Mouse (Mus musculus): Measurements from ENCODE around the gene Rwdd3.

Gene Rwdd3

DNA sequence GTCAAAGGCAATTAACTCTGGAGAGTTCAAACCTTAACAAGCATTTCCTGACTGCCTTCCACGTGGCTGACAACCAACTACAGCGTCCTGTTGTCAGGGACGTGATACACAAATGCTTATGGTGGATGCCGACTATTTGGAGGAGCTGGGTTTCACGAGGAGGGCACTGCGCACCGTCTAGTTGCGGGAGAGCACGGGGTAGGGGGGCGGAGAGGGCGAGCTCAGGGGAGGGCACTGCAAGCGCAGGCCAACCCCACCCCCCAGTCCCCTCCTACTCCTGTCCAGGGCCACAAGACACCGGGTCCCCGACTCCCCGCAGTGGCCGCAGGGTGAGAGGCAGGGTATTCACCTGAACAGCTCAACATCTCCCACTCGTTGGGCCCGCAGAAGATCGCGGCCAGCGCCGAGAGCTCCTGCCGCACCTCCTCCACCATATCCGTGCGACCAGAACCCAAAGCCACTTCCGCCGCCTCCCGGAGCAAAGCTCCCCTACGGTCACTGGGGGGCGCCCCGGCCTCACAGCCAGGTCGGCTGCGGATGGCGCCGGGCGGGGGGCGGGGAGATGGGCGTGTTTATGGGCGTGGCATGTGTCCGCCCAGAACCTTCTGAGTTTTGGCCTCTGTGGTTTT is at the start of gene Rwdd3:
Gene Rwdd3, minus strand, starts transcription at position 453 of the 629 bp plus-strand sequence.
- peak; percentile 63 for DNase-seq (ENCODE audit: low read depth, low spot score)

DNA sequence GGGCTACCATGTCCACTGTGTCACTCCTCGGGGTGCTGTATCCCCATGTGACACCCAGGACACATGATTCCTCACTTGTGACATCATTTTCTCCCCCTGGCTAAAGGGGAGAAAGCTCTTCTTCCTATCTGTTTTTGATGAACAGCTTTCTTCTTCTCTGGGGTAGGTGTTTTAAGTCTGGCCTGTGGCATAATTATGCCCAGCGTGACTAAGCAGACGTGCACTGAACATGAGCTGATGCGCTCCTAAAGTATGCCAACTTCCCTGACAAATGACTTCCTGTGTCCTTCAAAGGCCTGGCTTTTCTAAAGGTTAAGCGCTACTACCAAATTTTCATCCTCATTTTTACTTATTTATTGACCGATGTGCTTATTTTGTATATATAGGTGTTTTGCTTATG is 45.5 kb upstream of the Rwdd3 start:
- DNase-seq (ENCODE audit: low read depth, low spot score), result no peak

DNA sequence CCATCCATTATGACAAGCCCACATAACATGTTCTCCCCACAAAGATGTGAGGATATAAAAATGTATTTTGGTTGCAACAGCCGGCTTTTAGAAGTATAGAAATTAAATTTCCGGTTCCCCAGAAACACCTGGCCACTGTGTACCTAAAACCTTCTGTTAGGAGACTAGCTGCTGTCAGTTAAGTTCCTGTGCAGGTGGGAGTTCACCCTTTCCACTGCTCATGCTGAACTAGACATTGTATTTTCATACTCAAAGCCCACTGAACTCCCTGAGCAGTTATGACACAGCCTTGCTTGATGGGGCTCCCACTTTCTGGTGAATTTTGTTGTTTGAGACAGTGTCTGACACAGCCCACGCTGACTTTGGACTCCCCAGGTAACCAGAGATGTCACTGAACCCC is 42.0 kb upstream of the Rwdd3 start:
- no peak for DNase-seq (ENCODE audit: low read depth, low spot score)

DNA sequence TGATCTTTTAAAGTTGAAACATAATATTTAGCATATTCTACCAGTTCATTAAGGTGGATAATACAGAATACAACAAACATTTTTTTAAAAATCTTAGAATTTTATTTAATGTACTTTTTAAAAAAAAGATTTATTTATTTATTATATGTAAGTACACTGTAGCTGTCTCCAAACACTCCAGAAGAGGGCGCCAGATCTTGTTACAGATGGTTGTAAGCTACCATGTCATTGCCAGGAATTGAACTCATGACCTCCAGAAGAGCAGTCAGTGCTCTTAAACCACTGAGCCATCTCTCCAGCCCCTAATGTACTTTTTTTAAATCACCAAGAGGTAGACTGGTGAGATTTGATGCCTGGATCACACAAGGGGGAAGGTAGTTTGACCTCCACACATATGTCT is 40.7 kb upstream of the Rwdd3 start:
- no peak for DNase-seq (ENCODE audit: low read depth, low spot score)

DNA sequence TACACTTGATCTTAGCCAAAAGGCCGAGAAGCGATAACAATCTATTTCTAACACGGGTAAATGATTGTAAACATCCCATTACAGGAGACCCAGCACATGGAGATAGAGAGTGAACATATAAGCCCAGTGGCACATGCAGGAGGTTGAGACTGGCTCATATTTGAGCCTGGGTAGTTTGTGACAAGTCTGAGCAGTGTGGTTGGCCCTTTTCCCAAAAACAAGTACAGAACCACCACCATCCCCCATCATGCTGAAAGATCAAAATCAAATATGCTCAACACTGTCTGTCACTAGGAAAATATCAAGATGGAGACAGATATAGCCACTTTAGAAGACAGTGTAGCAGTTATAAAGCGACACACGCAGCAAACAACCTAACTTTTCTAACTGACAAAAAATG is 37.5 kb upstream of the Rwdd3 start:
- DNase-seq (ENCODE audit: low read depth, low spot score), result no peak

DNA sequence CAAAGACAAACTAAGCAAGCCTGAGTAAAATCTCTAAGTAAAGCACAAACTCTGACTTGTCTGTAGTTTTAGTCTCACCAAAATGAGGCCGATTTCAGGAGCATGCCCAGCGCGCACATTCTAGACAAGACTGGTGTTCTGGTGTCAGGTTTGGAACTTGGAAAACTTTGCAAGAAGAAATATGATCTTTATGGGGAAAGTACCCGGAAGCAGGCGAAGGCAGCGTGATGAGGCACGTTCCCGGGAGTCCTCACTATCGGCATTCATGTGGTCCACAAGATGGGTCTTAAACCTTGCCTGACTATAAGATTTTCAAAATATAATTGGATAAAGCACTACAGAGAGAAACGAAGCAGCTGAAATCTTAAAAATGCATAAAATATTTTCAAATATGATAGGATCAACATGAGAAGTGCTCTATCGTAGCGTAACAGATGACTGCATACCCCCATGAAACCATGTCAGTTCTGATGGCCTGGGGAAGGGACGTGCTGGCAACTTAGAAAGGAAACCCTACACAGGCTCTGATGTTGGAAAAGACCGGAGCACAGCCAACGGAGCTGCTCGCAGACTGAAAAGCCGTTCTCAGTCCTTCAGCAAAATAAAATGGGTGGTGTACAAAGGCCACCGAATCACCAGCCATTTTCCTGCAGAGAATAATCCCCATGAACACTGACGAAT is 34.8 kb upstream of the Rwdd3 start:
- no peak for DNase-seq (ENCODE audit: low read depth, low spot score)

DNA sequence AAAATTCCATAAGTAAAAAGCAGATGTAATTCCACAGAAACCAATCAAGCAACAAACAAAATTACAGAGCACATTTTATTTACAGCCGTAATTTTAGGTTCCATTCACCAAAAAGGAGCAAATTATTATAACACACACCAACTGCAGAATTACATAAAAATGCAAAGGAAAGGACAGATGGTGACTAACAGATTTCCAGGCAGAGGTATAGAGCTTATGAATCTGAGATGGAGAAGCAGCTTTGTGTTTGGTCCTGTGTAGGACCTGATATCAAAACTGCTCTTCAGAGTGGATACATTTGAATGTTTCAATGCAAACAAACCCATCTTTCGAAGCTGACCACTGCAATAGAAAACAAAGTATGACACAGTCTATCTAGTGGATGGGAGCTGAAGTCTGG is 31.1 kb upstream of the Rwdd3 start:
- DNase-seq (ENCODE audit: low read depth, low spot score), result no peak

DNA sequence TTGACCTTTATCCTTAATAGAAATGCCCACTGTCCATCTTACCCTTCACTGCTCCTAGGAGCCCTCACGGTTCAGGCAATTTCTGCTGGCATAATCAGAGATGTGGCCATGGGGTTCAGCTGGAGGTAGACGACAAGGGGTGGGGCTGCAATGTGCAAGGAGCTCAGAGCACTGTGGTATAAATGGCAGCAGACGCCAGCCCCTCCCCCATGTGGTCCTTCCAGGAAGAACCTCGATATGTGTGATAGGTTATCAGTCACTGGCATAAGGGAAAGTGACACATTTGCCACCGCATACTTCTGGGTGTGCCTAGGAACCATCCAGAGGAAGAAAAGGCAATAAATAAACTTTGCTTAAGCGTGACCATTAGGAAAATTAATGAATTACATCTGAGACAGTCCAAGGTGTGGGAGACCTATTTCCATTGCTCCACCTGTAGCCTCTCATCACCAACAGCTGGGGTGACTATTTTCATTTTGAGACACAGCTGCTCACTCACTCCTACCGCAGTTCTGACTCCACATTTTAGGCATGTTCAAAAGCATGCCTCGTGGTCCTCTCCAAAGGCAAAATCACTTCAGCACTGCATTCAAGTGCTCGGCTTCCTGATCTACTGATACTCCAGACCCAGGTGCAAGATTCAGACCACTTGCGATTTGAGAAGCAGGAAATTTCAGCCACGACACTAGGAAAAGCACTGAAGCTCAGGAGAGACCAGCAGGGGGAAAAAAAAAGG is 29.7 kb upstream of the Rwdd3 start:
- no peak for DNase-seq (ENCODE audit: low read depth, low spot score)

DNA sequence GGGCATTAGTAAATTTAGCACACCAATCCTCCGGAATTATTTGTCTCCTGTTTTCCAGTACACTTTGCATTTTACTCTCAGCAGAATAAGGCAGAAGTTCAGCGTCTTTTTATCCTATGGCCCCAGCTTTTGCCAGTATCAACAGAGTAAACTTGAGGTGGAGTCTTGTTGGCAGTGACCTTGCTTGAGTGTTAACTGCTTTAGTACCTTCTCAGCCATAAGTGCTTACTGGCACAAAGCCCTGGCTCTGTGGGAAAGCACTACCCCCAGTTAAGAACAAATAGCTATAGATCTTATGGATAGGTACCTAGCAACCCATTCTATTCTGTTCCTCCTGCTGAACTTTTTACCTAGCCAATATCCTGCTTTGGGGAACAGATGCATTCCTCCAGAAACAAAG is 17.7 kb upstream of the Rwdd3 start:
- no peak for DNase-seq (ENCODE audit: low read depth, low spot score)

DNA sequence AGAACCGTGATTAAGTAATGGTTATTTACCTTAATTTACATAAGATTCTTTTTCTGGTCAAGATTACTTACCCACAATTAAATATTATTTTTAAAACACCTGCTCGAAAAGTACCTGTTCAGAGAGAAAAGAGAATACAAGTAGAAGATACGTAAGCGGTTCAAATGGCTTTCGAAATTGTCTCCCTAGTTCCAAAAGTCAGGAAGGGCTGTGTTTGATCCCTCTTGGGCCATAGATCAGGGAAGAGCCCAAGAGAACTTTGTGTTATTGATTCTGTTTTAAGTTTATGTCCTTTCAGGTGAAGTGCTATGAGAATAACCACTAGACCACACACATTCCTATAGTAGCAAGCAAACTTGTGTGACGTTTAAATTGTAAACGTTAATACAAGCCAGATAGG is 16.0 kb upstream of the Rwdd3 start:
- no peak for DNase-seq (ENCODE audit: low read depth, low spot score)

DNA sequence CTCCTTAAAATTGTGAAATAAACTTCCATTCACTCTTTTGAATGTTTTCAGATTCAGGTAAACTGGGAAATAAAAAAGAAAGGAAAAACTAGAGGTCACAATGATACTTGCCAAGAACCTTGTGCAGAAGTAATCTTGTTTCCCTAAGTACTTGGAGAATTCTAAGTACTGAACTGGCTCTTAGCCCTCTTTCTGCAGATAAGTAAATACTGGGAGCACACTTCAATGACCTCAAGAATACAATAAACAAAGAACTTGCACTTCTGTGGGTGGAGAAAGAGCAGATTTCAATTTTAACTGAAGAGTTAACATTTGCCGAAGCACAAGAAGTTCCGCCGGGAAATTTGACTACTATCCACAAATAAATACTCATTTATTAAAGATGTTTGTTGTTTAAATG is 15.4 kb upstream of the Rwdd3 start:
- no peak for DNase-seq (ENCODE audit: low read depth, low spot score)

DNA sequence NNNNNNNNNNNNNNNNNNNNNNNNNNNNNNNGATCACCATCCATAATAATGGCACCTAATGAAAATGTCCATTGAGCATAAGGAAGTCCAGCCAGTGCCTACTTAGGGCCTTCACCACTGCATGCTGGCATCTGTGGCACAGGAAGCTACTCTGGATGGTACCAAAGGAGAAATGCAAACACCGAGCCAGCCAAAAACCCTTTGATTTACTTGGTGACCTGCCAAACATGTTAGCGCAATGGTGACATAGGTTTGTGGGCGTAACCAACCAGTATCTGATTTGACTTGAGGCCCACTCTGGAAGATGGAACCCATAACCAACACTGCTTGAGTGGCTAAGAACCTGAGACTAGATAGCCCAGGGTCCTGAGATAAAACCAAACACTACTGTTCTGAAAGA is 13.7 kb upstream of the Rwdd3 start:
- DNase-seq (ENCODE audit: low read depth, low spot score), result no peak

DNA sequence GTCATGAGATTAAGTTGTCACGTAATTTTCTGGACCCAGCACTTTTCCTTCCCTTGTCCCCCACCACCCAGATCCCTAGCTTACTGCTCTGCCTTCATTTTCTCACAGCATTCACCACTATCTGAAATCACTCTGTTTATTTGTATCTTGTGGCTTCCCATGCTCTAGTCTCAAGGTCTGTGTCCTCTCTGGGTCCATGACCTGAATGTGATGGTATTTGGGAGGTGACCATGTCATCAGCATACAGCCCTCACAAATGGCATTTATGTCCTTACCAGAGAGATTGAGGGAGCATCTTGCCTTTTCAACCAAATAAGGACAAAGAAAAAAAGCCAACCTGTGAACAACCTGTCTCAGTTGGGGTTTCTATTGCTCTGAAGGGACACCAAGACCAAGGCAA is 4.5 kb upstream of the Rwdd3 start:
- DNase-seq (ENCODE audit: low read depth, low spot score), result no peak

DNA sequence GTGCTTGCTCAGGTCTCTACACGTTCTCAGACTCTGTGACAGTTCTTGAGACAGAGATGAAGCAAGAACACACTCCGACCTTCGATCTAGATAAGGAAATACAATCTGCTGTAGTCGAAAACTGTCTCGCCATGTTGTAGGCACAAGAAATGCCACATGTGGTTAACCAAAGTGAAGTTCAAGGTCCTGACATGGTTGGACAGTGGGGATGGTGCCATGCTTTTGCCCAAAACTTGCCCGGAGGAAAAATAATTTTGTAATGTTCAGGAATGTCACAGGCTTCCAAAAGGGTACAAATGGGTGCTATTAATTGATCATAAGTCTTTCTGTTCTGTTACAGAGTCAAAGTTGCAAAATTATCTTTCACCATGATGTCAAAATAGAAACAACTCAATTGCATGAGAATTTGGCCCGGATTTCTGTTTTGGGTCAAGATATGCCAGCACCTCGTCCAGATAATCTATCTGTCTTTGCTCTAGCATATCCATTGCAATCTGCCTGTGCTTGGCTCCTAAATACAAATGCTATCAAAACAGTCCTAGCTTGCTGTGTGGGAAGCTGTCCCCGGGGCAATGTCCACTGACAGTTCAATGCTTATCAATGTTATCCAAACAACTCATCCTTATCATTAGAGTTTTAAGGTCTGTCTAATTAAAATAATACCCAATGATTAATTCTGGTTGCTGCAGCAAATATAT is 2.9 kb upstream of the Rwdd3 start:
- DNase-seq (ENCODE audit: low read depth, low spot score), result no peak

DNA sequence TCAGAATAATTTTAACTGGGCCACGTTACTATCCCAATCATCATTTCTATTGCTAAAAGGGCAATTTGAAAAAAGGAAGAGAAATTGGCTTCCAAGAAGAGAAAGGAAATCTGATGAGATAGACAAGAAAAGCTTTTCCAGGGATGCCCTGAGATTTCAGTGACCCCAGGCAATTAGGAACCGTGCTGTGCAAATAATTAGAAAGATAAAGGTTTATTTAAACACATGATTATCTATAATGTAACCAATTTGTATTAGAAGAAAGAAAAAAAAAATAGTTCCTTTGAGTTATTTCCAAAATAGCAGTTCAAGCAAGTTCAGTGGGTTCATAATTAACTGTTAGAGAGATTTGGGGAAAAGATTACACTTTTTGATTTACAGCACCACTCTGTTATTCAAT is 1.2 kb upstream of the Rwdd3 start:
- DNase-seq (ENCODE audit: low read depth, low spot score), result no peak

DNA sequence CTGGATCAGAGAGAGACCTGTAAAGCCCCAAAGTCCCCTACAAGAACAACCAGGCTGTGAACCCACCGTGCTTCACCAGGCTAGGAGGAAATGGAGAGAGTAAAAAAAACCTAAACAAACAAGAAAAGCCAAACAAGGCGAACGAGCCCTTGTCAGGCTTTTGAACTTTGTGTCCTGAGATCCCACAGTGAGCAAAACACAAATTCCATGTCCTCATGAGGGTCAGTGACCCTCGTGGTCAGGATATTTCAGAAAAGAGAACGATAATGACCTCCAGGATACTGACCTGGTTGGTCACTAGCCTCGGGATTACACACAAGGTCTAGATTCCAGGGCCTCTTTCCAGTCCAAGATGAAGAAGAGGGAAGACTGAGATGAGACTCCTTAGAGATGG is 374 bp upstream of the Rwdd3 start:
- no peak for DNase-seq (ENCODE audit: low read depth, low spot score)

DNA sequence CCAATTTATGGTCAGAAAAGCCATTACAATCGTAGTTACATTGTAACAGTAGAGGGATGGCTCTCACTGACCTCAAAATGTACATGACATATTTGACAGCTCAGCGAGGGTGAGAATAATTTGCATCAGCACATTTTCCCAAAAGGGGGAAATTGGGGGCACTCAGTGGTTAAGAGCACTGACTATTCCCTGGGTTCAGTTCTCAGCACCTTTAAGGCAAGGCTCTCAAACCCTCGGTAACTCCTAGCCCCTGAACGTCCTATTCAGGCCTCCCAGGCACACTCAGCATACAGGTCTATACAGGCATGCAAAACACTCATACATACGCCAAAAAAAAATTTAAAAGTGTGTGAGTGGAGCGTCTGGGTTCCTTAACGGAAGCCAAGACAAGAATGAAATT is 864 bp downstream of the Rwdd3 start:
- no peak for DNase-seq (ENCODE audit: low read depth, low spot score)

DNA sequence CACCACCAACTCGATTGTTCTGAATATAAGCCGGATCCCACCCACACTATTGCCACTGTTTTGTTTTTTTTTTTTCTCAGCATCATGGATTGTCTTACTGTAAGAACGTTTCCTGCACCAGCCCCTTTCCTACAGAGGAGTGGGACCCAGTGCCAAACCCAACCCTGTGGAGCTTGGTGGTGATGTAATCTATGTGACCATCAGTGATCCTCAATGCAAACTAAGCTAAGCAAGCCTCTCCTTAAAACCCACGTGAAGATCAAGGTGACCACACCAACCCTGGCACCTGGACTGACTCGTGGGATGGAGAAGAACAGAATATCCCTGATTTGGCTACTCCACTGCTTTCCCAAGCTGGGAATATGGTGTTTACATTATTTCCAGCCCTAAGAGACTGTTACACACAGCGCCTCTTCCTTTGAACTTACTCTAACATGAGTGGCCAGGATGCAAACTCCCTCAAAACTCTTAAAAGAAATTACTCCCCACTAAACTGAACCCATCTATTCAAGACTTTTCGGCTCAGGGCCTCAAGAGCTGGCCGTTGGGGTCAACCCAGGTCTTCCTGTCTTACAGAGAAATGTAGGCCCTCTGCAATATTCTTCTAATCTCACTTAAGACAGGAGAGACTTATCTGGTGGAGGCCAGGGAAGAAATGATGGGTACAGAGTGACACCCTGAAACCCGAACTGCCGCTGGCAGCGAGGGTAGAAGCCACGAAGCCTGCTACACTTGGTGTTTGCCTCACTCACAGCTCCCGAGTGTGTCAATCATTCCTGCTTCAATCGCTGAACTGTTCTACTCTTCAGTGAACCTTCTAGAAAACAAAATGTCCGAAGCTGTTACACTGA is 2.2 kb downstream of the Rwdd3 start:
- no peak for DNase-seq (ENCODE audit: low read depth, low spot score)

DNA sequence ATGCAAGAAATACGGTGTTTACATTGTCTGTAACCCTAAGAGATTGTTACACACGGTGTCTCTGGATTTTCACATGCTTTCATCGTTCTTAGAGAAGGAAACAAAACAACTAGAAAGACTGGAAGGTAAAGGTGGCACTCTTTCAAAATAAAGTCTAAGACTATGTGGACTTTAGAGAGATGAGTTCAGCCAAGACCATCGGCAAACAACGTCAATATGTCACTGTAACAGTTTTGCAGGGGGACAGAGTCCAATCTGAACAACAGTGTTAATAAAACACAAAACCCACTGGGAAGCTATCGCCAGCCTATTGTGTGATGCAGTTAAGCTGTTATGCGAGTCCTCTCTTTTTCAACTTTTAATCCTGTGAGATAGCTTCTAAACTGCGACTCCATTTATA is 2.9 kb downstream of the Rwdd3 start:
- DNase-seq (ENCODE audit: low read depth, low spot score), result no peak

DNA sequence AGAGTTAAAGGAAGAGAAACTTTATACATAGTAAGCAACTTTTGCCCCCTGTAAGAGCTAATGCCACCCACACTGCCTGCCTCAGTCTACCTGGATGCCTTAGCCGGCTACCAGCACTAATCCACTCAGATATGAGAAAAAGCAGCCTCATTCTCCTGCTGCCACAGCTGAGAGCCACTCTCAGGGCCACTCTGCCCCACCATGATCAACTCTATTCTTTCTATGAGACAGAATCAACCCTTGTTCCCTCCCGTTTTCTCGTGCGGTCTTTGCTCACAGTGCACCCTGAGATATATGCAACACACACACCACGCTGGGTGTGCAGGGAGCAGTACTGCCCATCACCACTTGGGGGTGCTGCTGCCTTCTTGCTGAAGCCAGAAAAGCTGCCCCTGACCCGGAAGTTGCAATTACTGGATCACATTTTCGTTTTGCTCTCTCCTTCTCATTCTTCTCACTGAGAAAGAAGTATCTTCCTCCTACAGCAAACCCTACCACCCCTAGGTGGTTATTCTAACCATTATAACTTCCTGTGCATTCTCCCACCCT is 8.2 kb downstream of the Rwdd3 start:
- DNase-seq (ENCODE audit: low read depth, low spot score), result no peak

DNA sequence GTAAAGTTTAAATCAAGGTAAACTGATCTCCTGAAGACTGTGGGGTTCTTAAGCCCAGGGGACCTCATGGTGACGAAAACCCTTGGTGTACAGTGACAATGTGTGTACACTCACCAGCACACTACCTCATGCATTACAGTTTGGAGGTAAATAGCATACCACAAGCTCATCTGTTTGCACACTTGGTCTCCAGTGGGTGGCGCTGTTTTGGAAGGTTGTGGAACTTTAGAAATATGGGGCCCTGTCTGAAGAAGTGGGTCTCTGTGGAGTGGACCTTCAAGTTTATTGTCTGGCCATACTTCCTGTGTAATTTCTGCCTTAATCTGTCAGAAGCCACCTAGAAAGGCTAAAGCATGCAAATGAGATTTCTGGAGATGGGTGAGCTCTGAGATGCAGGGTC is 9.8 kb downstream of the Rwdd3 start:
- no peak for DNase-seq (ENCODE audit: low read depth, low spot score)

All from brain, embryonic 18.5 days (tissue).